Mouse (Mus musculus) ES-Bruce4 (cell line): ENCODE data around the gene Plpp7.

Source experiments
- CTCF ChIP-seq: IDR thresholded peaks from one replicate; pipeline ENCODE4 v1.8.1; 2011; ENCODE audit warnings: low read depth, low read length
- POLR2A ChIP-seq: IDR thresholded peaks from one replicate; pipeline ENCODE4 v1.8.1; 2011; ENCODE audit warnings: low read length; ENCODE audit not compliant: insufficient read depth

- no peak for TF ChIP-seq CTCF
- TF ChIP-seq POLR2A, result no peak
These were observed 1.2 kb upstream of the Plpp7 start for GRCm38 (mm10) chr2:32094001-32094707.
